Mouse (Mus musculus) liver, embryonic 14.5 days (tissue): ENCODE data around the gene Vsx2. TPM values are rescaled to one million over a fixed set of nuclear protein-coding genes. Genes with fewer than 3 reads are reported as not detected.

Experiments used
- ATAC-seq: fragments of 200-750 bp; cut with Nextera tagmentation; 2 replicates; pipeline ENCODE4 v1.8.0; 2017; ENCODE audit warnings: moderate number of reproducible peaks, mild to moderate bottlenecking, moderate library complexity; ENCODE audit not compliant: insufficient read depth
- DNase-seq, 3 experiments: peaks; one replicate each; pipeline ENCODE4 v3.0.0-alpha.2; 2012 to 2013; ENCODE audit warnings: low read depth in 3 of 3, low spot score in 3 of 3
- H3K27ac ChIP-seq: fragments of 300-500 bp; sonication (generic); 2 replicates; pipeline ENCODE4 v1.5.1; 2014; ENCODE audit warnings: moderate library complexity, mild to moderate bottlenecking, control low read depth, inconsistent platforms
- H3K27me3 ChIP-seq: fragments of 300-500 bp; sonication (generic); 2 replicates; pipeline ENCODE4 v1.6.1; 2014; ENCODE audit warnings: mild to moderate bottlenecking, low read length, moderate library complexity; ENCODE audit not compliant: control insufficient read depth, insufficient read depth
- H3K36me3 ChIP-seq: fragments of 300-500 bp; sonication (generic); replicated peaks from 2 replicates; pipeline ENCODE4 v1.6.1; 2014; ENCODE audit warnings: low read depth; ENCODE audit not compliant: control insufficient read depth, insufficient read depth
- H3K4me1 ChIP-seq, 2 experiments: fragments of 200-500 bp in 1 of 2; fragments of 300-500 bp in 1 of 2; sonication (generic) in 1 of 2; replicated peaks; 2 replicates each; pipeline ENCODE4 v1.6.1; 2012 to 2014; ENCODE audit warnings: antibody characterized with exemption in 1 of 2, inconsistent platforms in 1 of 2, low read length in 1 of 2; ENCODE audit not compliant: control insufficient read depth in 2 of 2, insufficient read depth in 2 of 2
- H3K4me2 ChIP-seq: fragments of 300-500 bp; sonication (generic); 2 replicates; pipeline ENCODE4 v1.6.1; 2014; ENCODE audit warnings: low read depth, mild to moderate bottlenecking, control low read depth, moderate library complexity
- H3K4me3 ChIP-seq, 2 experiments: fragments of 200-500 bp in 1 of 2; fragments of 300-500 bp in 1 of 2; sonication (generic) in 1 of 2; 2 replicates each; pipeline ENCODE4 v1.5.1; 2012 to 2014; ENCODE audit warnings: low read depth in 2 of 2, low read length in 2 of 2, mild to moderate bottlenecking in 2 of 2, control low read depth in 1 of 2, inconsistent platforms in 1 of 2, moderate library complexity in 1 of 2; ENCODE audit not compliant: insufficient read depth in 1 of 2
- H3K9ac ChIP-seq: fragments of 300-500 bp; sonication (generic); replicated peaks from 2 replicates; pipeline ENCODE4 v1.6.1; 2014; ENCODE audit warnings: mild to moderate bottlenecking, control low read depth, moderate library complexity
- H3K9me3 ChIP-seq: fragments of 300-500 bp; sonication (generic); 2 replicates; pipeline ENCODE4 v1.6.1; 2016; ENCODE audit warnings: low read length, mixed read lengths; ENCODE audit not compliant: control insufficient read depth
- CTCF ChIP-seq: IDR thresholded peaks from 2 replicates; pipeline ENCODE4 v1.5.1; 2016; ENCODE audit warnings: antibody characterized with exemption, low read depth, control low read depth
- EP300 ChIP-seq: IDR thresholded peaks from 2 replicates; pipeline ENCODE4 v1.6.1; 2016; ENCODE audit warnings: antibody characterized with exemption, low read depth
- WGBS: fragments of 180-500 bp; shearing (Covaris S2); extraction: QIAGEN DNeasy Blood & Tissue Kit; methylation state at CpG from one replicate; pipeline ENCODE4 v1.1.7; 2014; ENCODE audit not compliant: insufficient replicate concordance; 5-methylcytosine and 5-hydroxymethylcytosine counted together
- polyA plus RNA-seq, 2 experiments: library from polyadenylated mRNA; depleted of rRNA in 1 of 2; stranded (reverse) in 1 of 2; unstranded in 1 of 2; fragments of >200 nt; fragmentation: Nextera tagmentation in 1 of 2; extraction: Ambion mirVana in 1 of 2; gene quantifications; 2 replicates each; pipeline versions ENCODE4 v1.2.1 to v1.2.3; 2012 to 2014

Vsx2 gene
- polyA plus RNA-seq, 2 experiments = not detected

GRCm38 (mm10) chr12:84567576-84567975 is 2.0 kb upstream of the Vsx2 start:
- no peak overlapping the region for H3K9ac ChIP-seq
- no peak for DNase-seq
- H3K4me1 ChIP-seq = no peaks in the 10 kb centered on the region
- no peak overlapping the region for H3K4me2 ChIP-seq
- no peak for ATAC-seq
- peaks cover 52% of the 10 kb centered on the region for H3K27me3 ChIP-seq
- no peaks in the 10 kb centered on the region for H3K36me3 ChIP-seq
- no peaks in the 10 kb centered on the region for H3K9me3 ChIP-seq
- WGBS = 40% methylated on average over 6 of the region's 6 CpGs
- TF ChIP-seq CTCF = no peak
- TF ChIP-seq EP300 = no peak
- H3K4me3 ChIP-seq = no peak overlapping the region
- no peak overlapping the region for H3K27ac ChIP-seq

- no peak for TF ChIP-seq CTCF
- Histone ChIP-seq H3K9me3 (no peaks in the 10 kb centered on the region), H3K27ac (no peak overlapping the region), H3K4me3 (no peak overlapping the region), H3K36me3 (no peaks in the 10 kb centered on the region), H3K27me3 (peaks cover 70% of the 10 kb centered on the region), H3K9ac (no peak overlapping the region), H3K4me2 (no peak overlapping the region), H3K4me1 (no peaks in the 10 kb centered on the region)
- DNase-seq = no peak
- ATAC-seq = no peak
- 2% methylated on average over 40 of the region's 40 CpGs for WGBS
Measured at GRCm38 (mm10) chr12:84569976-84570693, 573 bp downstream of the Vsx2 start.

GRCm38 (mm10) chr12:84570694-84571415 is 1.3 kb downstream of the Vsx2 start:
- WGBS = 4% methylated on average over 34 of the region's 34 CpGs
- Histone ChIP-seq H3K27me3 (peaks cover 70% of the 10 kb centered on the region), H3K9me3 (no peaks in the 10 kb centered on the region), H3K4me2 (no peak overlapping the region), H3K27ac (no peak overlapping the region), H3K4me3 (no peak overlapping the region), H3K4me1 (no peaks in the 10 kb centered on the region), H3K36me3 (no peaks in the 10 kb centered on the region), H3K9ac (no peak overlapping the region)
- no peak for DNase-seq
- TF ChIP-seq EP300 (no peak), CTCF (no peak)
- no peak for ATAC-seq

- WGBS = 3% methylated on average over 43 of the region's 43 CpGs
Measured at GRCm38 (mm10) chr12:84571466-84572340, 2.1 kb downstream of the Vsx2 start.

GRCm38 (mm10) chr12:84572341-84572720 is 2.8 kb downstream of the Vsx2 start:
- H3K27ac ChIP-seq = no peak overlapping the region
- no peaks in the 10 kb centered on the region for H3K36me3 ChIP-seq
- H3K9ac ChIP-seq = no peak overlapping the region
- no peaks in the 10 kb centered on the region for H3K9me3 ChIP-seq
- no peaks in the 10 kb centered on the region for H3K4me1 ChIP-seq
- H3K4me3 ChIP-seq = no peak overlapping the region
- DNase-seq = no peak
- peaks cover 70% of the 10 kb centered on the region for H3K27me3 ChIP-seq
- no peak overlapping the region for H3K4me2 ChIP-seq
- TF ChIP-seq EP300 (no peak), CTCF (no peak)
- 5% methylated on average over 7 of the region's 7 CpGs for WGBS
- ATAC-seq = no peak

More at GRCm38 (mm10) chr12:84571466-84572340, 2.1 kb downstream of the Vsx2 start:
- no peak for TF ChIP-seq CTCF
- Histone ChIP-seq H3K4me3 (no peak overlapping the region), H3K4me2 (no peak overlapping the region), H3K9ac (no peak overlapping the region), H3K9me3 (no peaks in the 10 kb centered on the region), H3K36me3 (no peaks in the 10 kb centered on the region), H3K4me1 (no peaks in the 10 kb centered on the region), H3K27ac (no peak overlapping the region), H3K27me3 (peaks cover 70% of the 10 kb centered on the region)
- ATAC-seq = no peak
- no peak for DNase-seq
